In the genomic region with DNA sequence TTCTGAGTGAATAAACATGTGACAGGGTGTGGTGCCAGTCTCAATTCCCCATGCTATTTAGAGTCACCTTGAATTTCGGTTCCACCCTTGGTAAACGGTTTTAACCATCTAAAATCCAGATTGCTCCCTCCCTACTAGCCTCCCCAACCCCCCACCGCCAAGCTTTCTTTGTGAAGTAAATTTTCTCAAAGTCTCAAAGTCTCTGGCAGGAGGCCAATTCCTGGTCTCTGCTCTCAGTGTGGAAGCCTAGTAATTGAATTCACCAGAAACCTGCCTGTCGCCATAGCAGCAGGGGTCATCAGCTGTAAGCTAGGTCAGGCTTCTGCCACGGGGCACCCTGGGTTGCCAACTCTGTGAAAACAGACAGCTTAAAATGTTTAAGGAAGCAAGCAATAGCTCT, we compare ENCODE assay signal across 8 mouse cellular contexts. TPM values are rescaled to one million over a fixed set of nuclear protein-coding genes. Genes with fewer than 3 reads are reported as not detected.
DNase-seq lines count a peak whose midpoint lies in the region; ATAC-seq lines count a peak whose summit lies in the region.

No protein-coding gene starts in this region.

- WGBS in embryonic facial prominence, embryonic 12.5 days = under 1% methylated on average over 5 of the region's 5 CpGs
- under 1% methylated on average over 5 of the region's 5 CpGs for WGBS in midbrain, embryonic 13.5 days

- H3K27ac ChIP-seq in embryonic facial prominence, embryonic 12.5 days = peak overlapping the region; percentile 68
- H3K27ac ChIP-seq in midbrain, embryonic 13.5 days = peak overlapping the region; percentile 69

- peak; percentile 59 for DNase-seq in right cerebral cortex, postnatal 4 days
- no peak for DNase-seq in right cerebral cortex, adult 2 months (ENCODE audit: low spot score in 2 of 2)
- DNase-seq in kidney, adult 18-20 months = peak; percentile 52
- no peak for DNase-seq in urinary bladder, postnatal 4 days (ENCODE audit: low spot score in 2 of 2)
- DNase-seq in layer of hippocampus, adult 9-10 months (ENCODE audit: low spot score) = no peak
- DNase-seq in cerebellum, adult 11-12 months = no peak

- H3K4me2 ChIP-seq in embryonic facial prominence, embryonic 12.5 days (replicated peaks) = peak overlapping the region; percentile 18; the same call in 1 of the 2 replicates
- peak overlapping the region; percentile 16 for H3K4me2 ChIP-seq in midbrain, embryonic 13.5 days (replicated peaks)

- no peaks in the 10 kb centered on the region for H3K9me3 ChIP-seq in embryonic facial prominence, embryonic 12.5 days
- no peaks in the 10 kb centered on the region for H3K9me3 ChIP-seq in midbrain, embryonic 13.5 days

- H3K9ac ChIP-seq in embryonic facial prominence, embryonic 12.5 days = no peak overlapping the region
- no peak overlapping the region for H3K9ac ChIP-seq in midbrain, embryonic 13.5 days (replicated peaks)

- H3K4me1 ChIP-seq in embryonic facial prominence, embryonic 12.5 days = peaks cover 13% of the 10 kb centered on the region
- peaks cover 19% of the 10 kb centered on the region for H3K4me1 ChIP-seq in midbrain, embryonic 13.5 days (replicated peaks)

- ATAC-seq in embryonic facial prominence, embryonic 12.5 days (ENCODE audit: insufficient number of reproducible peaks, insufficient read depth, low FRiP score, low TSS enrichment) = peak; percentile 69; the same call in 1 of the 2 replicates
- peak; percentile 87 for ATAC-seq in midbrain, embryonic 13.5 days

- H3K36me3 ChIP-seq in embryonic facial prominence, embryonic 12.5 days = no peaks in the 10 kb centered on the region
- H3K36me3 ChIP-seq in midbrain, embryonic 13.5 days = no peaks in the 10 kb centered on the region

- no peaks in the 10 kb centered on the region for H3K27me3 ChIP-seq in embryonic facial prominence, embryonic 12.5 days
- no peaks in the 10 kb centered on the region for H3K27me3 ChIP-seq in midbrain, embryonic 13.5 days

- H3K4me3 ChIP-seq in embryonic facial prominence, embryonic 12.5 days = no peak overlapping the region
- no peak overlapping the region for H3K4me3 ChIP-seq in midbrain, embryonic 13.5 days (replicated peaks)

RNA-seq across cellular contexts. Expression of a gene that starts 12.2 kb away (rescaled TPM):
- 0.28 and 0.49 TPM in 2 replicates for polyA plus RNA-seq in embryonic facial prominence, embryonic 12.5 days (2016; fragmentation: Nextera tagmentation; extraction: Ambion mirVana)
- 0.81 and 0.89 TPM in 2 replicates for polyA plus RNA-seq in midbrain, embryonic 13.5 days (2015; fragmentation: Nextera tagmentation; extraction: Ambion mirVana)

RNA-seq across cellular contexts. Expression of a gene that starts 21.4 kb away (rescaled TPM):
- polyA plus RNA-seq in embryonic facial prominence, embryonic 12.5 days (2016; fragmentation: Nextera tagmentation; extraction: Ambion mirVana) = 1.9 and 2.2 TPM in 2 replicates
- polyA plus RNA-seq in midbrain, embryonic 13.5 days (2015; fragmentation: Nextera tagmentation; extraction: Ambion mirVana) = 1.5 and 1.6 TPM in 2 replicates

RNA-seq across cellular contexts. Expression of a gene that starts 29.9 kb away (rescaled TPM):
- 350 and 352 TPM in 2 replicates for polyA plus RNA-seq in embryonic facial prominence, embryonic 12.5 days (2016; fragmentation: Nextera tagmentation; extraction: Ambion mirVana)
- polyA plus RNA-seq in midbrain, embryonic 13.5 days (2015; fragmentation: Nextera tagmentation; extraction: Ambion mirVana) = 395 and 403 TPM in 2 replicates

RNA-seq across cellular contexts. Expression of a gene that starts 51.1 kb away (rescaled TPM):
- polyA plus RNA-seq in embryonic facial prominence, embryonic 12.5 days (2016; fragmentation: Nextera tagmentation; extraction: Ambion mirVana) = 58.3 and 63.5 TPM in 2 replicates
- polyA plus RNA-seq in midbrain, embryonic 13.5 days (2015; fragmentation: Nextera tagmentation; extraction: Ambion mirVana) = 45.9 and 48.8 TPM in 2 replicates

RNA-seq across cellular contexts. Expression of a gene that starts 58.3 kb away (rescaled TPM):
- 36.9 and 40.6 TPM in 2 replicates for polyA plus RNA-seq in embryonic facial prominence, embryonic 12.5 days (2016; fragmentation: Nextera tagmentation; extraction: Ambion mirVana)
- 19.5 and 22.2 TPM in 2 replicates for polyA plus RNA-seq in midbrain, embryonic 13.5 days (2015; fragmentation: Nextera tagmentation; extraction: Ambion mirVana)

Comparison
In these comparisons a context has a peak if more than half of its experiments do, and no peak if none do; other contexts are left out.
1. DNase-seq: peak in right cerebral cortex, postnatal 4 days (single experiment) and kidney, adult 18-20 months (single experiment); none in right cerebral cortex, adult 2 months (0 of 2), urinary bladder, postnatal 4 days (0 of 2), layer of hippocampus, adult 9-10 months (single experiment) and cerebellum, adult 11-12 months (single experiment).